Mouse (Mus musculus): ENCODE data around the gene Myh10. TPM values are rescaled to one million over a fixed set of nuclear protein-coding genes. Genes with fewer than 3 reads are reported as not detected.

The Myh10 gene
- polyA plus RNA-seq, 1 experiment from 2014 or later, result 8.0 TPM

- H3K4me3 ChIP-seq (ENCODE audit: low read depth, low read length), result no peak overlapping the region
- no peaks in the 10 kb centered on the region for H3K9me3 ChIP-seq (ENCODE audit: low read length)
- no peaks in the 10 kb centered on the region for H3K27me3 ChIP-seq (ENCODE audit: insufficient read depth, low read length)
- DNase-seq (no peak), ATAC-seq (no peak)
- no peak overlapping the region for H3K4me2 ChIP-seq (ENCODE audit: low read depth, low read length)
- no peak overlapping the region for H3K9ac ChIP-seq (replicated peaks)
- H3K36me3 ChIP-seq (replicated peaks; ENCODE audit: insufficient read depth, low read length), result no peaks in the 10 kb centered on the region
- TF ChIP-seq EP300 (IDR thresholded peaks at IDR 0.05; ENCODE audit: low read depth) (no peak), CTCF (IDR thresholded peaks at IDR 0.05; ENCODE audit: low read depth) (no peak)
- 40% methylated on average over 5 of the region's 5 CpGs for WGBS (ENCODE audit: insufficient replicate concordance)
- H3K4me1 ChIP-seq (ENCODE audit: insufficient read depth), result peaks cover 26% of the 10 kb centered on the region
- H3K27ac ChIP-seq (ENCODE audit: low read depth), result no peak overlapping the region
Measured at GRCm38 (mm10) chr11:68690465-68690864, 894 bp upstream of the Myh10 start.

DNA sequence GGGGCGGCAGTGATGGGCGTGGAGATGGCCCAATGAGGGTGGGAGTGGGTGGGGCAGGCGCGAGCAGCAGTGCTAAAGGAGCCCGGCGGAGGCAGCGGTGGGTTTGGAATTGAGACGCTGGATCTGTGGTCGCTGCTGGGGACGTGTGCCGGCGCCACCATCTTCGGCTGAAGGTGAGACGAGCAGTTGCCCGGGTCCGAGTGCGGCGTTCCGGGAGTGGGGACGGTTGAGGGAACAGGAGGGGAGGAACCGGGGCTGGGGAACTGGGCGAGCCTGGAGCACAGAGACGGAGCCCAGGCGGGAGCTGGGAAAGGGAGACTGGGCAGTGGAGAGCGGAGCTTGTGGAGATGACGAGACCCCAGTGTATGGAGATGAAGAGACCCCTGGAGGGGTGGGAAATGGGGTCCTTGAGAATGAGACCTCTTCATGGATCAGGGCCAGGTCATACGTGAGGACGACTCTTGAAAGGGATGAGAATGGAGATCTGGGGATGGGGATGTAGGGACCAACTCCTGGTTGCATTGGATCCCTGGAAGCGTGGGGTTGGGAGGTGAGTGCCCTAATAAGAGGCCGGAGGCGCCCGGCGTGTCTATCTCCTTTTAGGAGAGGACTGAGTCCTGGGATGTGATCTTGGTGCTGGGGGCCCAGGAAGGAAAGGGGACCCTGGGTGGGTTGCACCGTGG, 792 bp downstream of the Myh10 start:
- no peak for TF ChIP-seq EP300 (IDR thresholded peaks at IDR 0.05; ENCODE audit: low read depth)
- TF ChIP-seq CTCF (IDR thresholded peaks at IDR 0.05; ENCODE audit: low read depth), result peak; percentile 1; the same call in 1 of the 2 replicates
- Histone ChIP-seq H3K27me3 (ENCODE audit: insufficient read depth, low read length) (no peaks in the 10 kb centered on the region), H3K4me2 (ENCODE audit: low read depth, low read length) (peak overlapping the region; percentile 98), H3K36me3 (replicated peaks; ENCODE audit: insufficient read depth, low read length) (no peaks in the 10 kb centered on the region), H3K9ac (replicated peaks) (peak overlapping the region; percentile 52), H3K4me3 (ENCODE audit: low read depth, low read length) (peak overlapping the region; percentile 74), H3K27ac (ENCODE audit: low read depth) (peak overlapping the region; percentile 92), H3K9me3 (ENCODE audit: low read length) (no peaks in the 10 kb centered on the region), H3K4me1 (ENCODE audit: insufficient read depth) (peaks cover 26% of the 10 kb centered on the region)
- ATAC-seq (no peak; the same call in 1 of the 2 replicates), DNase-seq (peak; percentile 41)
- WGBS (ENCODE audit: insufficient replicate concordance), result under 1% methylated on average over 34 of the region's 34 CpGs

- DNase-seq, result peak; percentile 60
- H3K27me3 ChIP-seq (ENCODE audit: insufficient read depth, low read length), result no peaks in the 10 kb centered on the region
- H3K9me3 ChIP-seq (ENCODE audit: low read length), result no peaks in the 10 kb centered on the region
- ATAC-seq, result no peak
- peak overlapping the region; percentile 74 for H3K4me3 ChIP-seq (ENCODE audit: low read depth, low read length)
- peak overlapping the region; percentile 52 for H3K9ac ChIP-seq (replicated peaks)
- peaks cover 26% of the 10 kb centered on the region for H3K4me1 ChIP-seq (ENCODE audit: insufficient read depth)
- H3K36me3 ChIP-seq (replicated peaks; ENCODE audit: insufficient read depth, low read length), result no peaks in the 10 kb centered on the region
- H3K4me2 ChIP-seq (ENCODE audit: low read depth, low read length), result peak overlapping the region; percentile 98
- TF ChIP-seq CTCF (IDR thresholded peaks at IDR 0.05; ENCODE audit: low read depth), result no peak
- TF ChIP-seq EP300 (IDR thresholded peaks at IDR 0.05; ENCODE audit: low read depth), result no peak
- WGBS (ENCODE audit: insufficient replicate concordance), result 3% methylated on average over 43 of the region's 43 CpGs
- peak overlapping the region; percentile 64; the same call in 1 of the 2 replicates for H3K27ac ChIP-seq (ENCODE audit: low read depth)
Measured at GRCm38 (mm10) chr11:68692693-68693446, 1.5 kb downstream of the Myh10 start.

DNA sequence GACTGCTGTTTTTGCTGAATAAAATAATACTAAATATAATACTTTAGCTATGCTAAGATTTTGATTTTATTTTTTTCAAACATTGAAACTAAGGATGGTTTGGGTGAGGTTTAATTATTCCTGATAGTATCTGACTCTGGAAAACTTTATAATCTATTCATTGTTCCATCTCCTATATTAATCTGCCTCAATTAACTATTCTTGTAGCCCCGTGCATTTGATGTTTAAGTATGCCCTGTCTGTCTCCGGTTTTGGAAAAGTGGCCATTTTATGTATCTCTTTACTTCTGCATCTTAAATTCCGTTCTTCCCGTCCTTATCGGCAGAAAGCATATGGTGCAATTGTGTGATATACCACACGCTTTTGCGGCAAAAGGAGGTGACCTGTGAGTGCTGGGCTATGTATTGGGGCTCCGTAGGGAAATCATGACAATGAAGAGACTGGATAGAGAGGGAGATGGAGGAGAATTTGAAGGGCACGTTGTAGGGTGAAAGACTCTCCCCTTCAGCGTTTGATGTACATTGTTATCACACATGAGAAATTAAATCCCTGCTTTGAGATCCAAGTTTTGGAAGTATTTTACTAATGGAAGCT, 2.2 kb downstream of the Myh10 start:
- DNase-seq, result no peak

GRCm38 (mm10) chr11:68702370-68702769, 11.0 kb downstream of the Myh10 start:
- Histone ChIP-seq H3K9ac (replicated peaks) (no peak overlapping the region), H3K36me3 (replicated peaks; ENCODE audit: insufficient read depth, low read length) (0 out of 2 replicates have a peak, but pooled peaks cover 2% of the 10 kb centered on the region), H3K4me1 (ENCODE audit: insufficient read depth) (no peaks in the 10 kb centered on the region), H3K4me2 (ENCODE audit: low read depth, low read length) (no peak overlapping the region), H3K4me3 (ENCODE audit: low read depth, low read length) (no peak overlapping the region), H3K27ac (ENCODE audit: low read depth) (no peak overlapping the region), H3K9me3 (ENCODE audit: low read length) (no peaks in the 10 kb centered on the region), H3K27me3 (ENCODE audit: insufficient read depth, low read length) (no peaks in the 10 kb centered on the region)
- TF ChIP-seq EP300 (IDR thresholded peaks at IDR 0.05; ENCODE audit: low read depth), result no peak
- TF ChIP-seq CTCF (IDR thresholded peaks at IDR 0.05; ENCODE audit: low read depth), result no peak
- DNase-seq (no peak), ATAC-seq (no peak)
- 82% methylated on average over 6 of the region's 6 CpGs for WGBS (ENCODE audit: insufficient replicate concordance)

More for the DNA sequence above, 2.2 kb downstream of the Myh10 start:
- H3K9ac ChIP-seq (replicated peaks), result peak overlapping the region; percentile 52
- peaks cover 26% of the 10 kb centered on the region for H3K4me1 ChIP-seq (ENCODE audit: insufficient read depth)
- peak; percentile 80 for TF ChIP-seq EP300 (IDR thresholded peaks at IDR 0.05; ENCODE audit: low read depth)
- no peak for TF ChIP-seq CTCF (IDR thresholded peaks at IDR 0.05; ENCODE audit: low read depth)
- H3K4me2 ChIP-seq (ENCODE audit: low read depth, low read length), result peak overlapping the region; percentile 98
- peak overlapping the region; percentile 74 for H3K4me3 ChIP-seq (ENCODE audit: low read depth, low read length)
- WGBS (ENCODE audit: insufficient replicate concordance), result 38% methylated on average over 10 of the region's 10 CpGs
- no peak overlapping the region for H3K27ac ChIP-seq (ENCODE audit: low read depth)
- no peaks in the 10 kb centered on the region for H3K27me3 ChIP-seq (ENCODE audit: insufficient read depth, low read length)
- H3K36me3 ChIP-seq (replicated peaks; ENCODE audit: insufficient read depth, low read length), result no peaks in the 10 kb centered on the region
- ATAC-seq, result no peak
- H3K9me3 ChIP-seq (ENCODE audit: low read length), result no peaks in the 10 kb centered on the region

DNA sequence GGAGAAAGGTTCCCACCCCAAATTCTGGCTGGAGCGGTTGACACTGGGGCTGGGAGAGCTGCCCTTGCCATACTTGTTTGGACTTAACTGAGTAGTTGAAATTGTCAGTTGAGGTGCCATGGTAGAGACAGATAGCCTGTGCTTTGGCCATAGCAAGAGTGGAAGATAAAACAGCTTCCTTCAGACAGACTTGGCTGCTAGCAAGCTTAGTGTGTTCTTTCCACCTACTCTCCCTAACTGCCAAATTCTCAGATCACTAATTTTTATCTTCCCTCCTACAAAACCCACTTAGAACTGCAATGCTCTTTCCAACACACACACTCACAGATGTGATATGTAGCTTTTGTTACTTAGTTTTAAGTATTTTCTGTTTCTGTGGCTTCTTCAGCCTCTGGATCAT, 12.0 kb downstream of the Myh10 start:
- DNase-seq (no peak), ATAC-seq (no peak)
- 0 out of 2 replicates have a peak, but pooled peaks cover 2% of the 10 kb centered on the region for H3K4me1 ChIP-seq (ENCODE audit: insufficient read depth)
- H3K36me3 ChIP-seq (replicated peaks; ENCODE audit: insufficient read depth, low read length), result 0 out of 2 replicates have a peak, but pooled peaks cover 2% of the 10 kb centered on the region
- H3K9me3 ChIP-seq (ENCODE audit: low read length), result no peaks in the 10 kb centered on the region
- H3K4me2 ChIP-seq (ENCODE audit: low read depth, low read length), result no peak overlapping the region
- H3K27me3 ChIP-seq (ENCODE audit: insufficient read depth, low read length), result no peaks in the 10 kb centered on the region
- no peak overlapping the region for H3K27ac ChIP-seq (ENCODE audit: low read depth)
- no peak overlapping the region for H3K9ac ChIP-seq (replicated peaks)
- TF ChIP-seq CTCF (IDR thresholded peaks at IDR 0.05; ENCODE audit: low read depth), result no peak
- TF ChIP-seq EP300 (IDR thresholded peaks at IDR 0.05; ENCODE audit: low read depth), result peak; percentile 41; the same call in 1 of the 2 replicates
- H3K4me3 ChIP-seq (ENCODE audit: low read depth, low read length), result no peak overlapping the region
- 60% methylated on average over 1 of the region's 1 CpGs for WGBS (ENCODE audit: insufficient replicate concordance)
